Mouse (Mus musculus): ENCODE results near the gene Cadm1. TPM values are rescaled to one million over a fixed set of nuclear protein-coding genes. Genes with fewer than 3 reads are reported as not detected.

Gene Cadm1
- polyA plus RNA-seq, 1 experiment from 2014 or later = 207 TPM

DNA sequence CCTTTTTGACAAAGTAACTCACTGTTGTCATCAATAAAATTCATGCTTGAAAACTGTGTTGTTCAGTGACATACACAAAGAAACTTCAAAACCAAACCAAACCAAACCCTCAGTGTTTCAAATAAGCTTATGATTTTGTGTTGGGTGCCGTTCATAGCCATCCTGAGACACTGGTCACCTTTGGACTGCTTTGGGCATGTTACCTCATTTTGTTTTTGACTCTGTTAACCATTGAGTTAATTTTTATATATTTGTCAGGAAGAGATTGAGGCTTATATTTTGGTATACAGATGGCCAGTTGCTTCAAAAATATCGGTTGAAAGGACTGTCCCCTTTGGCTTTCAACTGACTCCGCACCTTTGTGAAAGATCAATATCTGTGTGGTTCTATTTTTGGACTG lies 30.8 kb downstream of the Cadm1 start:
- Histone ChIP-seq H3K36me3 (no peaks in the 10 kb centered on the region), H3K4me2 (no peak overlapping the region), H3K9me3 (no peaks in the 10 kb centered on the region), H3K9ac (no peak overlapping the region), H3K27me3 (no peaks in the 10 kb centered on the region), H3K27ac (replicated peaks) (no peak overlapping the region), H3K4me3 (no peak overlapping the region), H3K4me1 (replicated peaks) (peaks cover 17% of the 10 kb centered on the region)
- 90% methylated on average over 3 of the region's 3 CpGs for WGBS
- ATAC-seq (ENCODE audit: low FRiP score, low read depth) = no peak

- peaks cover 12% of the 10 kb centered on the region; the same call in 1 of the 2 replicates for H3K4me1 ChIP-seq (replicated peaks)
- no peak overlapping the region for H3K27ac ChIP-seq (replicated peaks)
- 86% methylated on average over 4 of the region's 4 CpGs for WGBS
- no peak overlapping the region for H3K9ac ChIP-seq
- no peak overlapping the region for H3K4me2 ChIP-seq
- no peaks in the 10 kb centered on the region for H3K36me3 ChIP-seq
- H3K4me3 ChIP-seq = no peak overlapping the region
- ATAC-seq (ENCODE audit: low FRiP score, low read depth) = no peak
- H3K27me3 ChIP-seq = no peaks in the 10 kb centered on the region
- H3K9me3 ChIP-seq = no peaks in the 10 kb centered on the region
Observed at GRCm38 (mm10) chr9:47561596-47561995, 31.6 kb downstream of the Cadm1 start.

GRCm38 (mm10) chr9:47565088-47565487 lies 35.1 kb downstream of the Cadm1 start:
- WGBS = 69% methylated on average over 5 of the region's 5 CpGs
- peaks cover 14% of the 10 kb centered on the region; the same call in 1 of the 2 replicates for H3K4me1 ChIP-seq (replicated peaks)
- H3K4me2 ChIP-seq = no peak overlapping the region

DNA sequence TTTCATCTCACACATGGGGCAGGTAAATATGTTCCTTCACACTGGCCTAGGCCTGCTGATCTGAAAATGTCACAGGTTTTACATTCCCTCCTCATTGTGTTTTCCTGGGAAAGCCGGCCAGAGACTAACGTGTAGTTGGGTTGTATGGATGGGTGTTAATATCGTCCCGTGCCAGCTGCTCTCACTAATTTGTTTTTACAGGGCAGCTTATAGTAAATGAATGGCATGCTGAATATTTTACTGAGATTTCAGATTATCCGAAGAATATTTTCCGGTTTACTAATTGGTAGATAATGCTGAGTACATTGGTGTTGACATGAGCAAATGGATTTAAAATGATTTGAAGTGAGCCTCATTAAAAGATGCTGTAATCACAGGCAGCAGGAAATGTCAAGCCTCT lies 37.9 kb downstream of the Cadm1 start:
- Histone ChIP-seq H3K9me3 (no peaks in the 10 kb centered on the region), H3K4me2 (no peak overlapping the region), H3K27me3 (no peaks in the 10 kb centered on the region), H3K4me3 (no peak overlapping the region), H3K9ac (no peak overlapping the region), H3K27ac (replicated peaks) (no peak overlapping the region), H3K4me1 (replicated peaks) (peaks cover 29% of the 10 kb centered on the region), H3K36me3 (no peaks in the 10 kb centered on the region)
- ATAC-seq (ENCODE audit: low FRiP score, low read depth) = no peak
- 60% methylated on average over 6 of the region's 6 CpGs for WGBS

More at GRCm38 (mm10) chr9:47565088-47565487, 35.1 kb downstream of the Cadm1 start:
- Histone ChIP-seq H3K4me3 (no peak overlapping the region), H3K27me3 (no peaks in the 10 kb centered on the region), H3K9me3 (no peaks in the 10 kb centered on the region), H3K27ac (replicated peaks) (no peak overlapping the region), H3K36me3 (no peaks in the 10 kb centered on the region), H3K9ac (no peak overlapping the region)
- no peak for ATAC-seq (ENCODE audit: low FRiP score, low read depth)

DNA sequence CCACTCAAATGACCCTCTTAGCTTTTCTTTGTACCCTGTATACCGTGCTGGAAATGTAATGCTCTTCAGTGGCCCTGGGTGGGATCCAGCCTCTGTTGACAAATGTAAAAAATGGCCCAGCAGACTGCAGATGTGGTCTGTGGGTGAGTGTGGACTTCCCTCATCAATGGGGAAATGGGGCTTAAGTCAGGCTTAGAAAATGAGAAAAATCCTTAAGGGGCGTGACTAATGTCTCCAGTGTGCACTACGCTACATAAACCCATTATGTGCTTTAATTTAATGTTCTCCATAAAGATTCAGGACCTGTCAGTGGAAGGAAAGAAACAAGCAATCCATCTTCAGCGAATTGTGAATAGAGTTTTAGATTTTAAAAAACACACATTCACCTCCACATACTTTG lies 40.2 kb downstream of the Cadm1 start:
- H3K27me3 ChIP-seq = no peaks in the 10 kb centered on the region
- H3K27ac ChIP-seq (replicated peaks) = no peak overlapping the region
- H3K4me2 ChIP-seq = no peak overlapping the region
- ATAC-seq (ENCODE audit: low FRiP score, low read depth) = no peak
- 62% methylated on average over 4 of the region's 4 CpGs for WGBS
- H3K9ac ChIP-seq = no peak overlapping the region
- no peaks in the 10 kb centered on the region for H3K9me3 ChIP-seq
- H3K4me3 ChIP-seq = no peak overlapping the region
- no peaks in the 10 kb centered on the region for H3K36me3 ChIP-seq
- peaks cover 34% of the 10 kb centered on the region for H3K4me1 ChIP-seq (replicated peaks)

- Histone ChIP-seq H3K4me1 (replicated peaks) (peaks cover 40% of the 10 kb centered on the region), H3K9me3 (no peaks in the 10 kb centered on the region), H3K27ac (replicated peaks) (no peak overlapping the region), H3K4me2 (no peak overlapping the region), H3K4me3 (no peak overlapping the region), H3K36me3 (no peaks in the 10 kb centered on the region), H3K27me3 (no peaks in the 10 kb centered on the region), H3K9ac (no peak overlapping the region)
- 81% methylated on average over 7 of the region's 7 CpGs for WGBS
- no peak for ATAC-seq (ENCODE audit: low FRiP score, low read depth)
Observed at GRCm38 (mm10) chr9:47571461-47571860, 41.5 kb downstream of the Cadm1 start.

DNA sequence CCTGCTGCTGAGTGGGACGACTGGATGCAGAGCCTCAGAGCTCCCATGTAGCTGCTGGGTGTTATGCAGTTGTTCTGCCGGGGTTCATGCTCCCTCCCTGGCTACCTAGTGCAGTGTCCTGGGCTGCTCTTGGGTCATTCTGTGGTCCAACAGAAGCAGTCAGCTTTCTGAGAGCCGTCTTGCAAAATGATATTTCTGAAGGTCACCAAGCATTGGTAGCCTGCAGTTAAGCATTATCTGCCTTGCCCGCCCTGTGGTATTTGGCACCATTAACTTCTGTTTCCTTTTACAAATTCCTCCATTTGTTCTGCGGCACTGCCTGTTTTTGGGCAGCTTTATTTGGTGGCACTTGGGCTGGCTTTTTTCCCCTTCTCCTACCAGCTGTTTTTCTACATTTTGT lies 42.2 kb downstream of the Cadm1 start:
- Histone ChIP-seq H3K27ac (replicated peaks) (no peak overlapping the region), H3K4me2 (no peak overlapping the region), H3K4me3 (no peak overlapping the region), H3K27me3 (no peaks in the 10 kb centered on the region), H3K9ac (no peak overlapping the region), H3K4me1 (replicated peaks) (peaks cover 40% of the 10 kb centered on the region), H3K36me3 (no peaks in the 10 kb centered on the region), H3K9me3 (no peaks in the 10 kb centered on the region)
- 81% methylated on average over 5 of the region's 5 CpGs for WGBS
- ATAC-seq (ENCODE audit: low FRiP score, low read depth) = no peak

DNA sequence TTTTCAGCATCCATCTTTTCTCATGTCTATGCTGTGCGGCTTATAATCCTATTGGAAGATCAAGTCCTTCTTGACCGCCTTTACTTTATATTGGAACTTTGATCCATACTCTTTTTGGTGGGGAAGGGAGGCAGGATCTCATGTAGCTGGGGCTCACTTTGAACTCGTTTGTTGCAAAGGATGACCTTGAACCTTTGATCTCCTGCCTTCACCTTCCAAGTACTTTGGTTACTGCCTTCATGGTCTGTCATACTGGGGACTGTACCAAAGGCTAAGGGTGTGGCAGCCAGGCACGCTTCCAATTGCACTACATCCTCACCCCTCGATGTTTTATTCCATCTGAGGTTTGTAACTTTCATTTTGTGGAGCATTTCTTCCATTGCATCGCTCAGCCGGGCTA lies 43.5 kb downstream of the Cadm1 start:
- 91% methylated on average over 7 of the region's 7 CpGs for WGBS
- no peaks in the 10 kb centered on the region for H3K27me3 ChIP-seq
- no peaks in the 10 kb centered on the region for H3K36me3 ChIP-seq
- no peak overlapping the region for H3K9ac ChIP-seq
- H3K4me1 ChIP-seq (replicated peaks) = peaks cover 29% of the 10 kb centered on the region
- no peak overlapping the region for H3K4me2 ChIP-seq
- H3K4me3 ChIP-seq = no peak overlapping the region
- H3K9me3 ChIP-seq = no peaks in the 10 kb centered on the region
- H3K27ac ChIP-seq (replicated peaks) = no peak overlapping the region
- no peak for ATAC-seq (ENCODE audit: low FRiP score, low read depth)

- 79% methylated on average over 7 of the region's 7 CpGs for WGBS
Observed at GRCm38 (mm10) chr9:47574710-47575414, 44.9 kb downstream of the Cadm1 start.

GRCm38 (mm10) chr9:47575764-47576163 lies 45.8 kb downstream of the Cadm1 start:
- Histone ChIP-seq H3K27ac (replicated peaks) (no peak overlapping the region), H3K9me3 (no peaks in the 10 kb centered on the region), H3K36me3 (no peaks in the 10 kb centered on the region), H3K4me1 (replicated peaks) (peaks cover 19% of the 10 kb centered on the region), H3K4me3 (no peak overlapping the region), H3K4me2 (no peak overlapping the region), H3K27me3 (no peaks in the 10 kb centered on the region), H3K9ac (no peak overlapping the region)
- 36% methylated on average over 11 of the region's 11 CpGs for WGBS
- no peak for ATAC-seq (ENCODE audit: low FRiP score, low read depth)

More at GRCm38 (mm10) chr9:47574710-47575414, 44.9 kb downstream of the Cadm1 start:
- no peaks in the 10 kb centered on the region for H3K27me3 ChIP-seq
- no peak overlapping the region for H3K9ac ChIP-seq
- H3K4me3 ChIP-seq = no peak overlapping the region
- no peaks in the 10 kb centered on the region for H3K36me3 ChIP-seq
- no peaks in the 10 kb centered on the region for H3K9me3 ChIP-seq
- H3K4me1 ChIP-seq (replicated peaks) = peaks cover 26% of the 10 kb centered on the region
- ATAC-seq (ENCODE audit: low FRiP score, low read depth) = no peak
- H3K27ac ChIP-seq (replicated peaks) = no peak overlapping the region
- H3K4me2 ChIP-seq = no peak overlapping the region

DNA sequence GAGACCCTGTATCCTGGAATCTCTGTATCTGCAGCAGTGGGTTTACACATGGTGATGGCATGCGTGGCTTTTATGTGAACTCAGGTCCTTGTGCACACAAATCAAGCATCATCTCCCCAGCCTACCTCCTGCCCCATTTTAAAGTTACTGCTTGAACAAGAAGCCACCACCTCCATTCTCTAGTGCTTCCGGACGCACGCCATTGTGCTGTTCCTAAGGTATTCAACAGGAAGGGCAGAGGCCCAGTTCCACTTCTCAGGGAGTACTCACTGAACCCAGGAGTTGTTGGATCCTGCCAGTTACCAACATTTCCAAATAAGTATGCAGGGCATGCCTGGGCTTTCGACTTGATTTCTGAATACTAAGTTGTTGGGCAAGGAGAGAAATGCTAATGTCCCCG lies 49.5 kb downstream of the Cadm1 start:
- H3K27ac ChIP-seq (replicated peaks) = no peak overlapping the region
- ATAC-seq (ENCODE audit: low FRiP score, low read depth) = no peak
- WGBS = 83% methylated on average over 6 of the region's 6 CpGs

DNA sequence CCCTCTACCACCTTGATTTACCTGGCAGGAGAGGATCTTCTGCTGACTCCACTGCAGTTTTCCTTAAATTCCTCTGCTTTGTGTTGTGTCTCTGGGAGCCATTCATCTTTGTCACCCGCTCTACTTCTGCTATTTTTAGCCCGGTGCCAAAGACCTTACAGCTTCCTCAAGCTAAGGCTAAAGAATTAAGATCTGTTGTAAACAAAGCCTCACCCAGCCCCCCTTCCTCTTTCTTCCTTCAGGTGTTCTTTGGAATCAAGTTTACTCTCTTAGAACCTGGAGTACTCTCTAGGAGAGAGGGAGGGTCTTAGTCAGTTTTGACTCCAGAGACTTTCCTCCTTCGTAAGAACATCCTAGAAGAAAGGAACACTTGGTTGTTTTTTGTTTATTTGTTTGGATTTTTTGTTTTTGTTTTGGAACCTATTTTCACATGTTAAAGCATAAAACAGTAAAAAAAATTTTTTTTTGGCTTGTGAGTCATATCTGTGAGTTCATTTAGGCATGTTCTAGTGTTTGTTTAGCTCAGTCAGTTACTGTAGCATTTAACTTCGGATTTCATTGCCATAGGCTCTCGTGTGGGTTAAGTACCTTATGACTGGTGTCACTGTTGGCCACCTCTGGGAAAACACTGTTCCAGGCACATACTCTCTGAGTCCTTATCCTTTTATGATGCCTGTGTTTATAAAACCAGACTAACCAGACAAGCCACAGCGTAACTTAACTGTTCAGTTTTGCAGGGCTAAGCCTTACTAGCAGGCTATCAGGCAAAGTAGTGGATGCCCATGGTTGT lies 51.8 kb downstream of the Cadm1 start:
- ATAC-seq (ENCODE audit: low FRiP score, low read depth) = no peak
- Histone ChIP-seq H3K4me3 (no peak overlapping the region), H3K4me2 (no peak overlapping the region), H3K9ac (no peak overlapping the region), H3K27ac (replicated peaks) (no peak overlapping the region), H3K36me3 (no peaks in the 10 kb centered on the region), H3K4me1 (replicated peaks) (peaks cover 35% of the 10 kb centered on the region), H3K27me3 (no peaks in the 10 kb centered on the region), H3K9me3 (no peaks in the 10 kb centered on the region)
- 74% methylated on average over 6 of the region's 6 CpGs for WGBS

More for the DNA sequence above, 49.5 kb downstream of the Cadm1 start:
- Histone ChIP-seq H3K9ac (no peak overlapping the region), H3K9me3 (no peaks in the 10 kb centered on the region), H3K36me3 (no peaks in the 10 kb centered on the region), H3K4me1 (replicated peaks) (peaks cover 23% of the 10 kb centered on the region; the same call in 1 of the 2 replicates), H3K4me2 (no peak overlapping the region), H3K4me3 (no peak overlapping the region), H3K27me3 (no peaks in the 10 kb centered on the region)
